Mouse (Mus musculus) bone marrow, adult 2 months (tissue): ENCODE measurements around the gene Acad8. TPM values are rescaled to one million over a fixed set of nuclear protein-coding genes. Genes with fewer than 3 reads are reported as not detected.

ENCODE experiments used
- H3K27ac ChIP-seq: fragments of 200-500 bp; 2 replicates; pipeline ENCODE4 v1.5.1; 2012; ENCODE audit warnings: low read depth, mild to moderate bottlenecking, control low read depth, inconsistent platforms, low read length; ENCODE audit not compliant: control insufficient read depth, poor library complexity, insufficient read depth
- H3K4me1 ChIP-seq: fragments of 200-500 bp; 2 replicates; pipeline ENCODE4 v1.6.1; 2011; ENCODE audit warnings: low read length; ENCODE audit not compliant: control insufficient read depth, insufficient read depth
- H3K4me3 ChIP-seq: fragments of 200-500 bp; replicated peaks from 2 replicates; pipeline ENCODE3; 2011; ENCODE audit warnings: mild to moderate bottlenecking, low read depth, low read length, control low read depth; ENCODE audit not compliant: control insufficient read depth
- CTCF ChIP-seq: fragments of 200-500 bp; IDR thresholded peaks from 2 replicates; pipeline ENCODE4 v1.5.1; 2011; ENCODE audit warnings: low read length, control low read depth; ENCODE audit not compliant: control insufficient read depth, insufficient read depth
- POLR2A ChIP-seq: fragments of 200-500 bp; IDR thresholded peaks from 2 replicates; pipeline ENCODE4 v1.6.1; 2011; ENCODE audit warnings: low read depth, mild to moderate bottlenecking, control low read depth, low read length, borderline replicate concordance; ENCODE audit not compliant: control insufficient read depth
- WGBS: fragments of 180-500 bp; shearing (Covaris S2); methylation state at CpG from one replicate; pipeline ENCODE4 v1.1.7; 2018; 5-methylcytosine and 5-hydroxymethylcytosine counted together
- polyA plus RNA-seq: library from polyadenylated mRNA; stranded (reverse); fragments of >200 nt; gene quantifications from 2 replicates; pipeline ENCODE4 v1.2.4, GENCODE M21; 2011; ENCODE audit warnings: low replicate concordance; ENCODE audit not compliant: missing spikeins, insufficient read depth, insufficient read length

Acad8 gene
- polyA plus RNA-seq, 1 experiment: 12.0 TPM

- Histone ChIP-seq H3K4me3 (no peak overlapping the region), H3K4me1 (no peaks in the 10 kb centered on the region), H3K27ac (no peak overlapping the region)
- WGBS: 56% methylated on average over 3 of the region's 3 CpGs
- TF ChIP-seq POLR2A (no peak), CTCF (no peak)
Observed at GRCm38 (mm10) chr9:26924146-26924545, 75.2 kb downstream of the Acad8 start.

Other genes starting within 250 kb of the Acad8 start
- gene Glb1l2, start 193.1 kb downstream of the Acad8 start, polyA plus RNA-seq: not detected in 2 replicates
- not detected in 2 replicates for gene Glb1l3, start 138.7 kb downstream of the Acad8 start, polyA plus RNA-seq
- gene Gm1110, start 76.5 kb downstream of the Acad8 start, polyA plus RNA-seq: not detected in 2 replicates
- gene Thyn1, start 144 bp upstream of the Acad8 start, polyA plus RNA-seq: 23.6 and 42.5 TPM in 2 replicates
- 6.6 and 17.7 TPM in 2 replicates for gene Vps26b, start 30.5 kb upstream of the Acad8 start, polyA plus RNA-seq
- gene Ncapd3, start 30.6 kb upstream of the Acad8 start, polyA plus RNA-seq: 25.6 and 32.8 TPM in 2 replicates
- 7.3 TPM in 1 of 2 replicates, not detected in the other for gene Jam3, start 155.9 kb upstream of the Acad8 start, polyA plus RNA-seq